Mouse (Mus musculus) erythroblast, embryonic 14.5 days (primary cell): Measurements from ENCODE around the gene Prss34.

Source experiments
- GATA1 ChIP-seq: IDR thresholded peaks from 2 replicates; pipeline ENCODE4 v1.6.1; 2012; ENCODE audit warnings: low read length, inconsistent platforms, mixed read lengths
- TAL1 ChIP-seq: IDR thresholded peaks from 3 replicates; pipeline ENCODE4 v1.6.1; 2012; ENCODE audit warnings: low read length, inconsistent platforms, mixed read lengths

DNA sequence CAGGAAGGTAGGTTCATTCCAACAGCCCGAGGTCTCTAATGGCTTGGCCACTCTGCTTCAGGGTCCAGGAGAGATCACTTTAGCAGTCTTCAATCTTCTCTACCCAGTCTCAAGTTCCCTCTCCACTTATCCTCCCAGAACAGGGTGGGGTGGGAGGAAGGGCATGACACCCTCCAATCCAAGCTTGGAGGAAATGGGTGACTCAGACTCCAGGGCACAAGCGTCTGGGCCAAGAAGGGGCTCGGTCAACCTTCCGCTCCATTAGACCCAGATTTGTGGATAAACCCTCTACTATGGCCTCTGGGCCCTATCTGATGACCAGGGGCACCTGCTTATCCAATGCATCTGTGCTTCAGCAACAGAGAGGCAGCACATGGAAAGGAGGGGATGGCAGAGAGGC lies 47.3 kb downstream of the Prss34 start, which contains the start of gene Tpsab1:
- TF ChIP-seq GATA1 (no peak), TAL1 (no peak)
